Mouse (Mus musculus): ENCODE measurements around the gene Olfr545.
"Not testable (repeated sequence)": the region's sequence is repeated elsewhere in the genome, so short reads cannot be mapped to it uniquely, and the experiment has no call there.

Olfr545 gene

DNA sequence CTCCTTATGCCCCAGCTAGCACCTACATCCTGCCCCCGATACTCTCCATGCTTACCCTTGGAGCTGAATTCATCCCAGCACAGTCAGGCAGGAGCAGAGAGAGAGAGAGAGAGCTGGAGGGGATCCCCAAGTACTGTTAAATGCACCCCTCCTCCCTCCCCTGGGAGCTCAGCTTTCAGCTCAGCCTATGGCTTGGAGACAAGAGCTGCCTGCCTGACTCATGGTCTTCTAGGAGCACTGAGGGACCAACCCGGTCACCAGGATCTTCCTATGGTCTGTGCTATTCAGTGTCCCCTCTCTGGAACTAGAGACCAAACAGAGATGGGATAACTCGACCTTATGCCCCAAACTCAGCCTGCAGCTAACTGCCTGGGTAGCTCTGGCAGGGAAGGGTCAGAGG is at the start of gene Olfr545:
Gene Olfr545 (minus strand): TSS at position 101 of the 400 bp plus-strand sequence.
- no peak for DNase-seq (ENCODE audit: low read depth)

DNA sequence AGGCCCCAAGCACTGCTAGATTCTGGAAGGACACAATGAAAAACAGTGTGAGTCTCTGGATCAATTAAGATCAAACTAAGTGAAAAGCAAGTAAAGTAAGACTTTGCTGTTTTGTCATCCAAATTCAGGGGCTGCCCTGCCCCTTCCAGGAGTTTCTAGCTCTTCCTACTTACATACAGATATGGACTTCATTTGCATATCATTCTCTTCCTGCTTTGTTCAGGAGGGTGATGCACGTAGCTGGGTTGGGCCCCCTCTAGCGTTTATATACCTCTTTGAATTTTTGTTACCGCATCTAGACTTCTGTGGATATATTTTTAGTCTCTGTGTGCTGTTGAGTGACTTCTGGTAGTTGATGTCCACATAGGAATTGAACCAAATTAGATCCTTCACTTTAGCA is 41.9 kb upstream of the Olfr545 start:
- DNase-seq (ENCODE audit: low read depth), result no peak

DNA sequence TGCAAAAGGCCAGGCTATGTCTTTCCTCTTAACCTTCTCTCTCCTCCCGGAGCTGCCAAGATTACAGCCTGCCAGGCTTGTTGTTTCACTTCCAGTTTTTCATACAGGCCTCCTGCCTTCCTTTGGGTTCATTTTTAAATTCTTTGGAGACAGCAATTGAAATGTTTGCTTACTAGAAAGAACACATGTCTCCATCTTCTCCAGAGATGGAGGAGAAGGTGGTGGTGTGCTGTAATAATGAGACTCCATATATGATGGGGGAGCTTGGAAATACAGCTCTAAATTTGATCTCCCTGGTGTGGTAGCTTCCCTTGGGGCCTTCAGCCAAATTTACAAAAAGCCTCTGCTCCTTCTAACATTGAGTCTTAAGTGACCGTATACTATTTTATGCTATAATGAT is 41.2 kb upstream of the Olfr545 start, which contains the start of gene Olfr548-ps1:
Gene Olfr548-ps1 (plus strand): TSS at position 301 of the 400 bp plus-strand sequence.
- no peak for DNase-seq (ENCODE audit: low read depth)

DNA sequence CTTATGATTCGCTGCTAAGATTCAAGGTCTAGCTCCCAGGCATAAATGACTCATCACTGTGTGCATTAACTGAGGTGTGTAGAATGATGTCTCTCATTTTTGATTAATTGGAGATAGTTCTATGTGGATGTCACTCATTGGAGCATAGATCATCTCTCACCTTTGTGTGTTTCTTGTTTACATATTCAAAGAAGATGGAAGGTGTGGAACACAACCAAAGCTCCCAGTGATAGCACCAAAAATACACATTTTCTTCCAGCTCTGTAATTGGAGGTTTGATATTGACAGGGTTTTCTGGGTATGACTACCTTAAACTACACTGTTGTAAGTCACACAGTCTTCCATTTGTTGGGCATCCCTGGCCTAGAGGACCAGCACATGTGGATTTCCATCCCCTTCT is 35.1 kb upstream of the Olfr545 start, which contains the start of gene Olfr547:
Gene Olfr547 (plus strand): TSS at position 301 of the 400 bp plus-strand sequence.
- no peak for DNase-seq (ENCODE audit: low read depth)

DNA sequence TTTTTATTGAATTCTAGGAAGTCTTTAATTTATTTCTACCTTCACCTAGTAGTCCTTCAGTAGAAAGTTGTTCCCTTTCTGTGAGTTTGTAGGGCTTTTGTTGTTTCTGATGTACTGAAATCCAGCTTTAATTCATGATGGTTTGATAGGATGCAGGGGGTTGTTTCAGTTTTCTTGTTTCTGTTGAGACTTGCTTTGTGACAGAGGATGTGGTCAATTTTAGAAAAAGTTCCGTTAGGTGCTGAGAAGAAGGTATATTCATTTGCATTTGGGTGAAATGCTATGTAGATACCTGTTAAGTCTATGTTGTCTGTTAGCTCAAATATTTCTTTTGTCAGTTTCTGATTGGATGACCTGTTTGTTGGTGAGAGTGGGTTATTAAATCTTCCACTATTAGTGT is 29.7 kb upstream of the Olfr545 start:
- no peak for DNase-seq (ENCODE audit: low read depth)

DNA sequence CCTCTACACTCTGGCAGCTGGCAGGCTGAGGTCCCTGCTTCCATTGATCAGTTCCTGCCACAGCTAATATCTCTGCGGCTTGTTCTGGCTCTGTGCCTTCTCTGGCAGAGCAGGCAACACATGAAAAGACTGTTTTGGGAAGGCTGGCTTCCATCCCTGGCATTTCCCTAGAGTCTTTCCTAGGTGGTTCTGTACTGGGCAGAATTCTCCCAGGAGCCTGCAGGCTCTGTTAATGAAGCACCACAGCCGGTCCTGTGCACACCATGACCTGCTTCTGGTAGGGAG is 17.6 kb upstream of the Olfr545 start:
- DNase-seq (ENCODE audit: low read depth), result no peak

DNA sequence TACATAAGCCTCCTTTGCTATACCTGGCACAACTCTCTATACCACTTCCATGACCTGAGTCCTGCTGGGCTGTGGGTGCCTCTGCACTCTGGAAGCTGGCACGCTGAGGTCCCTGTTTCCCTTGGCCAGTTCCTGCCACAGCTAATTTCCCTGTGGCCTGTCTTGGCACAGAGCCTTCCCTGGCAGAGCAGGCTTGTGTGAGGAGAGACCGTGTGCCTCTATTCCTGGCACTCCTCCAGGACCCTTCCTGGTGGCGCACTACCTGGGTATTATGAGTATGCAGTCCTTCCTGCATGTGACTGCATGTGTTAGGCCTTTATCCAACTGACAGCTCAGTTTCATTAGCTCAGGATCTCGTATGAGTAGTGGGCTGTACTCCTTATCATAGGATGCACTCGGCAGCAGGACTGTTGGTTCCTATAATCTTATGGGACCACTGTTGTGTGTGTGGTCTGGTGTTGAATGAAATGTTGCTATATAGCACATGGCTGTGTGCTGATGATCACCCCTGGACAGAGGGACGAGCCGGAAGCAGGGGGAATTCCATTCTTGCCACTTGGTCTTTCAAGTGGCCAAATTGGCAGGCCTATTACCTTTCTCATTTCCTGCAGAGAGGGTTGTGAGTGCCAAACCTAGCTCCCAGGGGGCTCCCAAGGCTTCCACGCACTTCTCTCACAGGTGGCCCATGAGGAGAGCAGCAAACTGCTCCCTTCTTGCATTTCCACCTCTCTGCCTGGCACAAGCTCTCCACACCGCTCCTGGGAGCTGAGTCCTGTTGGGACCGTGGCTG is 17.1 kb upstream of the Olfr545 start:
- DNase-seq (ENCODE audit: low read depth), result no peak

DNA sequence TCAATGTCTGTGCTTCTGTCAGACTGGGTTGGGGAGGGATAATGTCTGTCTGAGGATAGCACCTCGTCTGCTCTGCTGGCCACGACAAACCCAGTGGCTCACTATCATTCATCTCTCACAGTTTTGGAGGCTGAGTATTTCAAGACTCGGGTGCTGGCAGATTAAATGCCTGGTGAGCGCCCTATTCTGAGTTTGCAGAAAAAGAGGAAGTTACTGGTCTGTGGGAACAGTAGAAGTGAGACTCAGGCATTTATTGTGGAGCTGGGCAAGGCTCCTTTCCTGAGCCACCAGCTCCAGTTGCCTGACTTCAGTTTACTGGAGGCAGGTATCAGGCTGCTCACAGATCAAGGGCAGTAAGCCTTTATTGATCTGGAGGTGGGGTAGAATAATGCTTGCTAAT is 14.8 kb upstream of the Olfr545 start:
- no peak for DNase-seq (ENCODE audit: low read depth)

DNA sequence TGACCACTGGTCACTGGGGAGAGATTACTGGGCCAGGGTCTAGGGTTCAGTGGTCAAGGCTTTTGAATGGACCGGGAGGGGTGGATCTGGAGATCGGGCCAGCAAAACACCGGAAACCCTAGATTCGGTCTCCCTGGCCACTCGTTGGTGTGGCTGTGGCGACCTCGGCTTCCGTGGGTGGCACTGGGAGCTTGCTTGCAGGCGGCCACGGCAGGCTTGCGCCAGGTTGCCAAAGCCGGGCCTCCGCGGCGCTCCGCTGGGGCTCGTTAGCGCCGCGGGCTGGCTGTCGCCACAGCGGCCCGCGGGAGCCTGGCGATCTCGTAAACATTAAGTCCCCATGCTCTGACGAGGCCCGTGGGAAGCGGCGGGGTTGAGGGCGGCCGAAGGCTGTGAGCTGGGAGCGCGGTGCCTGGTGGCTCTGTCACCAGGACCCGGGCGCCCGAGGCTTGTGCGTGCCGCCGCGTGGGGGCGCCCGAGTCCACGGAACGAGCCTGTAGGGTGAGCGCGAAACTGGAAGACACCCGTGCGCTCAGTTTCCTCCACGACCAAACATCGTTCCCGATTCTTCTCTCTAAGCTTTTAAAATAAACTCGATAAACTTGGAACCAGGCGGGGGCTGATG is 13.6 kb upstream of the Olfr545 start:
- peak; percentile 51 for DNase-seq (ENCODE audit: low read depth)

DNA sequence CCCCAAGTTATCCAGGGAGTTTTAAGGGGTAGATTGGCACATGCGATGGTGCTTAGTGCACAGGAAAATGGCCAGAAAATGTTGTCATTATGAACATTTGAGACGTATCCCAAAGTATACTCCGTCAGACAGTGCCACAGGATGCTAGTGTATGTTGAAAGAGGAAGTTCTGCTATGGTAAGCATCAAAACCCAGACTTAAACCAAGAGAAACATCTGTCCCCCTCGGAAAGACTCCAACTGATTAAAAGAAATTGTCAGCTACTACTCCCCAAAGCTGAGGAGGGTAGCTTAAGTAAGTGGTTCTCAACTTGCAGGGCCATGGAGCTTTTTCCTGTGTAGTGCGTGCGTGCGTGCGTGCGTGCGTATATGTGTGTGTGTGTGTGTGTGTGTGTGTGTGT is 12.6 kb upstream of the Olfr545 start:
- DNase-seq (ENCODE audit: low read depth), result no peak

DNA sequence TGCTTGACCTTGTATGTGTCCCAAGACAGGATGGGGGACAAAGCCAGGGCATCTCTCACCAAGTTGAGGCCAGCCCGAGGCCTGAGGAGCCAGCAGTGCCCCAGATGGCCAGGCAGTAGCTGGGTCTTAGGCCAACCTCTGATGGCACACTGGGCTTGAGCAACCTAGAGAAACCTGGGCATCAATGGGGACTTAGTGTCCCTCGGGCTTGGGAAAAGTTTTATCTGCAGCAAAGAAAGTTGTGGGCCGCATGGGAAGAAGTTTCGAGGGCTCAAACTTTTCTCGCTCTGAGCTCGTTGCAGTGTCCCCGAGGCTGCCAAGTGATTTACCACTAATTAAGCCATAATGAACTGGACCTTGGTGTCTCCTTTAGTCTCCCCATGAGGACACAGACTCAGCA is 10.4 kb upstream of the Olfr545 start:
- no peak for DNase-seq (ENCODE audit: low read depth)

DNA sequence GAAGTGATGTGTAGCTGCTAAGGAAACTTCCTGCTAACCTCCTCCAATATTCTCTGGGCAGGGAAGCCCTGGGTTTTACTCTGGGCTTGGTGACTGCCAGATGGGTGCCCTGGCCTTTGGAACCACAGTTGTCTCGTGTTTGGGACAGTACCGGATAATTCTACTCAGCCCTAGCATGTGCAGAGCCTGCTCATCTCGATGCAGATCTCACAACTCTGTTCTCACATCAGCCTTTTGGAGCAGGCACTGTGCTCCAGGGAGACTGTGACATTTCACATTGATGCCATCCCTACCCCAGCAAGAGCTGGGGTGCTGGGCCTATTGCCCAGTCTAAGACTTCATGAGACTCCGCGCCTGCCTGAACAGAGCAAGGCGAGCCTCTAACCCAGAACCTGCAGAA is 9.3 kb upstream of the Olfr545 start:
- DNase-seq (ENCODE audit: low read depth), result no peak

DNA sequence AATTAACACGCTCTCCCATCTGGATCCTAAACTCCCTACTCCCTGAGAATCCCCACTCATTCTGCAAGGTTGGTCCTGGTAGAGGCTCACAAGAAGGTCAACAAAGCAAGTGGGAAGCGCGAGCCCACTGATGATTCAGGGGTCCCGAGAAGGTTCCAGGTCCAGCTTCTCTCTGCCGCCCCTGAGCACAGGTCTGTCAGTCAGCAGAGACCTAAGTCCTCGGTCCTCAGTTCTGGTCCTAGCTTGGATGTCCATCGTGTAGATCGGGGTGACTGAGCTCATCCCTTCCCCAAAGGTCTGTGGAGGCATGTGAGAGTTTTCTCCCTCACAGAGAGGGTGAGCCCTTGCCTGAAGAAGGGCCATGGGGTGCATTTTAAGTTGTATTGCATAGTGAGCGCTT is 8.7 kb upstream of the Olfr545 start:
- DNase-seq (ENCODE audit: low read depth), result no peak

DNA sequence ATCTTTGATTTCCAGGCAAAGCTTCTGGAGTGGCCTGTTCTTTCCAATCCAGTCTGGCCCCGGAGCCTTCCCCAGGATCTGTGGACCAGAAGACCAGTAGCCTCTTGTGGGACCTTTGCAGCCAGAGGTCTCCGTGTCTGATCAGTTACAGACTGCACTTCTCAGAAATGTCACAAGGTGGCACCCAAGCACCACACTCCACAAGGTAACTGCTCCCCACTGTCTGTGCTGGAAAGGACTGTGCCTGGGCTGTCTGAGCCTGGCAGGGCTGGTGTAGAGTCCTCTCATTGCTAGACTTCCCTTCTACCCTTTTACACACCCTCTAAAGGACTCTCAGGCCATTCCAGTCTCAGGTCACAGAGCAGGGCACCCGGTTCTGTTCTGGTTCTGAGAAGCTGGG is 7.5 kb upstream of the Olfr545 start:
- peak; percentile 47 for DNase-seq (ENCODE audit: low read depth)

DNA sequence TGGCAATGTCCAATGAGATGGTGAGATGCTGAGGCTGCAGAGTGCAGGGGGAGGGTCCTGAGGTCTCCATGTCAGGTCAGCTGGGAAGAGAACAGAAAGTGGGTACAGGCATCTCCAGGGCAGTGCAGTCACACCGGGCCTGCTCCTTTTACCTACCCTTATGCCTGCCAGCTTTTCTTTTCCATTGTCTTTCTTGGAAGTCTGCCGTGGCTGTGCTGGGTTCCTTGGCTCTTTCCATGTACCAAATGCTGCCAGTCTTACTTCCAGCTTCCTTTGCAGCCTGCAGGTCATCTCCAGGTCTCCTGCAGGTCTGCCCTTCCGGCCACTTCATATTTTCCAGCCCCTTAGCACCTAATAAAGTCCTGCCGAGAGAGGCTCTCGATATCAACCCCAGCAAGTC is 2.6 kb upstream of the Olfr545 start:
- DNase-seq (ENCODE audit: low read depth), result no peak

DNA sequence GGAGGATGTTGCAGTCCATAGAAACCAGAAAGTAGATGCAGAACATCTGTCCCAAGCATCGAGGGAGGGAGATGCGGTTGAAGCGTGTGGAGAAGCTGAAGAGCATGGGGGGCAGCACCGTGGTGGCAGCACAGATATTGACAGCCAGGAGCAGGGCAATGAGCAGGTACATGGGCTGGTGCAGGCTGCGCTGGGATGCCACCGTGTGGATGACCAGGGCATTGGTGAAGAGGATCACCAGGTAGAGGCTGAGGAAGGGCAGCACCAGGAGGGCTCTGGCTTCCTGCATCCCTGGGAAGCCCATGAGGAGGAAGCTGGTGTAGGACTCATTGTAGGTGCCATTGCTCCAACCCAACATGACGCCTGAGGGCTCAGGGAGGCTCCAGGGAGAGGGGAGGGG is 5.0 kb downstream of the Olfr545 start:
- not testable (repeated sequence) for DNase-seq (ENCODE audit: low read depth)

DNA sequence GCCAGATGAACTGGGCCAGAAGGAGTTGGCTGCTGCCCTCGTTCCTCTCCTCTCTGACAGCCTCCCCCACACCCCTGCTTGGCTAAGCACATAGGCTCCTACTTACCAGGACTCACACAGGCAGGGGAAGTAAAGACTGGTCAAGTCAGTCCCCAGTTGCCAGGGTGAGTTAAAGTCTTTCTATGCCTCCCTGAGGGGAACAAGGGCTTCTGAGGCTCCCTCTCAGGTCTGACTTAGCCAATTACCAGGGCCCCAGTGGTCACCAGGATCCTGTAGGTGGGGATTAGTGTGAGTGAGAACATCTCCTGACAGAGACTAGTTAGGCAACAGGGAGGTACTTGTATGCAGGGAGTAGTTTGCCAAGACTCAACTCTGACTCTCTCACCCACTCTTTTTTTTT is 11.2 kb downstream of the Olfr545 start, which contains the start of gene Olfr544:
Gene Olfr544 (minus strand): TSS at position 153 of the 400 bp plus-strand sequence.
- no peak for DNase-seq (ENCODE audit: low read depth)

DNA sequence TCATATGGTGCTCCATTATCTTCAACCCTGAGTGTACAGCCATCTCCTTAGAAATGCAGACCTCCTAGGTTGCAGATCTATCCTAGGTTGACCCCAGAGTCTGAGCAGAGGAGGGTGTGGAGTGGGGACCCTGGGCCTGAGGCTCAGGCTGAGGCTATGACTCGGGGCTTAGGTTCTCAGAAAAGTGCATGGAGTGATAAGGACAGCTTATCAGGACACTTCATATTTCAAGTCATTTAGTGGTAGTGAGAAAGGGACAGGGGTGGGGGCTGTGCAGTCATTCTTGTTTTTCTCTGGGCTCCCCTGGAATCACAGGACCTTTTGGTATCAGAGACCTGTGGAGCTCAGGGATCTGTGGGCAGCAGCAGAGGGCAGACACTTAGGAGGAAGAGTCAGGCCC is 13.3 kb downstream of the Olfr545 start:
- no peak for DNase-seq (ENCODE audit: low read depth)

DNA sequence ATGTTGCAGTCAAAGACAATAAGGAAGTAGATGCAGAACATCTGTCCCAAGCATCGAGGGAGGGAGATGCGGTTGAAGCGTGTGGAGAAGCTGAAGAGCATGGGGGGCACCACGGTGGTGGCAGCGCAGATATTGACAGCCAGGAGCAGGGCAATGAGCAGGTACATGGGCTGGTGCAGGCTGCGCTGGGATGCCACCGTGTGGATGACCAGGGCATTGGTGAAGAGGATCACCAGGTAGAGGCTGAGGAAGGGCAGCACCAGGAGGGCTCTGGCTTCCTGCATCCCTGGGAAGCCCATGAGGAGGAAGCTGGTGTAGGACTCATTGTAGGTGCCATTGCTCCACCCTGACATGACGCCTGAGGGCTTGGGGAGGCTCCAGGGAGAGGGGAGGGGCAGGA is 14.6 kb downstream of the Olfr545 start:
- DNase-seq (ENCODE audit: low read depth), result not testable (repeated sequence)

DNA sequence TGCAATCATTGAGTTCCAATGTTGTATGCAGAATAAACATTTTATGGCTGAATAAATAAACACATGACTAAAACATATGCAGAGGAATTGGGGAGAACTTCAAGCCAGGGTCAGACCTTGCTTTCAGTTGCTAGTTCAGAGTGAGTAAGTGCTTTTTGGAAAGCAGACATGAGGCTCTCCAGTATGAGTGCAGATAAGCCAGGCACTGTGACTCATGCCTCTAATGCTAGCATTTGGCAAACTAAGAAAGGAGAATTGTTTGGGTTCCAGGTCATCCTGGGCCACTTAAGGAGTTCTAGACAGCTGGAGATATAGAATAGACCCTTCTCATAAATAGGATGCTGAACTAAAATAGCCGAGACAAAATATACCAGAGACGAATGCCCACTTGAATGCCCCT is 15.7 kb downstream of the Olfr545 start:
- DNase-seq (ENCODE audit: low read depth), result no peak

DNA sequence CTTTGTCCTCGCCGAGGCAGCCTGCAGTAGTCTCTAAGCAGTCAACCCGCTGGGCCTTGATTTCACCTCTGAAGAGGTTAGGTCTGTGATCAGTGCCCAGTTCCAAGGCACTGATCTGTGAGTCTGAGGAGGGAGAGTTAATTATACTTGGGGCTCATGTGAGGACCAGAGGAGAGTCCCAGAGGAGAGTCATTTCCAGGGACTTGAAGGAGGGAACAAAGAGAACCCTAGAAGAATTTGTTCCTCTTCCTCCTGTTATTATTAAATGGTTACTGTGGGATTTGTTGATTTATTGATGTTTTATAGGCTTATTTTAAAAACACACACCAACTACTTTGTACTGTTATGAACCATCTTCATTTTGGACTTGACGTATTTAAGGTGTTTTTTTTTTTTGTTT is 17.8 kb downstream of the Olfr545 start, which contains the start of gene Olfr543:
Gene Olfr543 (minus strand): TSS at position 101 of the 400 bp plus-strand sequence.
- no peak for DNase-seq (ENCODE audit: low read depth)

DNA sequence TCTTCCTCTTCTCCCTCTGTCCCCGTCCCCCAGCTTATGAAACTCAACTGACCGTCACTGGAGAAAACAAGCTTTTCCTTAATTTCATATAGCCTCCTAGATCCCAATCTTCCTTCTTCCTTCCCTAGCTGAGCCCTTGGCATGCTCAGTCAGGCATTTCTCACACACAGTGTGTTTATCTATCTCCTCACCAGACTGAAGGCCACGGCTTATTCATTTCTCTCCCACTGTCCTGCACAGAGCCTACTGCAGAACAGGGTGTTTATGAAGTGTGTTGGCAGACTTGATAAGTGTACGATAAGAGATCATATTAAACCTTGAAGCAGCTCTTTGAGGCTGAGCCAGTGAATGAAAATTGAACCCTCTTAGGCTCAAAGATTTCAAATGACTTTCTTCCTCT is 18.6 kb downstream of the Olfr545 start:
- DNase-seq (ENCODE audit: low read depth), result no peak

DNA sequence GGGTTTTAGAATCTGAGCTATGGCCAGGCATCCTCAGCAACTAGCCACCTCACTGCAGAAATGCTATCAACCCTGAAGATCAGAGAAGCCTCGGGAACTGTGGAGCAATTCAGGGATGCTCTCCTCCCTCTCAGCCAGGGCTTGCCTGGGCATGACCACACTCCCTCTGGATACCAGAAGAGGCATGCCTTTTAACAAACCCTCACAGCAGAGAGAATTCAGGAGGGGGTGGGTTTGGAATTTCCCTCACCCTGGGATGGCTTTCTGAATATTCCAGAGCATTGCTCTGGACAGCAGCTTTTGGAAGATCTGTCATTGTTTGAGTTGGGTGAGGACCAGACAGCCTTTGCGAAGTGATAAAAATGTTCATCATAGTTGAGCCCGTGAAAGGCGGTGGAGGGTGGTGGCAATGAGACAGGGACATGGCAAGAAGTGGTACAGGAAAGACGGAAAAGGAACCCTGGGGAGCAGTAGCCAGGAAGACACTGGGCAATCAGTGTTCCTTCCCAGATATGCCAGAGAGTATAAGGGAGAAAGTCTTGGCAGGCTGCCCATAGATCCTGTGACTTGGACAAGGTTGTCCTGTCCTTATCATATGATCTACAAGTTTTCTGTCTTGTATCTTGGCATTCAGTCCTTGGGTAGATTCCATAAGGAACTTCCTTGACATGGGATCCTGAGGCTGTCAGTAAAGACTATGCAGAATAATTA is 19.9 kb downstream of the Olfr545 start:
- DNase-seq (ENCODE audit: low read depth), result no peak
